Mouse (Mus musculus) olfactory bulb, adult 2 months (tissue): ENCODE measurements at regions not wholly inside any gene's neighbourhood (a gene's known extent, or its start where the extent isn't known, plus 50 kb on each side); places are given as distances from the start of the nearest gene placed in this dataset.

Source experiments
- H3K27ac ChIP-seq: fragments of 200-500 bp; 2 replicates; pipeline ENCODE4 v1.5.1; 2012; ENCODE audit warnings: low read depth, low read length; ENCODE audit not compliant: insufficient read depth
- H3K4me1 ChIP-seq: fragments of 200-500 bp; 2 replicates; pipeline ENCODE4 v1.6.1; 2012; ENCODE audit warnings: low read length; ENCODE audit not compliant: control insufficient read depth, insufficient read depth
- H3K4me3 ChIP-seq: fragments of 200-500 bp; 2 replicates; pipeline ENCODE4 v1.5.1; 2012; ENCODE audit warnings: mild to moderate bottlenecking, low read depth, low read length, moderate library complexity; ENCODE audit not compliant: insufficient read depth
- CTCF ChIP-seq: fragments of 200-500 bp; IDR thresholded peaks from 2 replicates; pipeline ENCODE4 v1.5.1; 2012; ENCODE audit warnings: low read depth, mild to moderate bottlenecking, low read length, moderate library complexity; ENCODE audit not compliant: insufficient read depth
- POLR2A ChIP-seq: fragments of 200-500 bp; IDR thresholded peaks from 2 replicates; pipeline ENCODE4 v1.6.1; 2012; ENCODE audit warnings: mild to moderate bottlenecking, low read depth, low read length, moderate library complexity; ENCODE audit not compliant: insufficient read depth
- WGBS: fragments of 180-500 bp; shearing (Covaris S2); methylation state at CpG from one replicate; pipeline ENCODE4 v1.1.7; 2018; 5-methylcytosine and 5-hydroxymethylcytosine counted together

DNA sequence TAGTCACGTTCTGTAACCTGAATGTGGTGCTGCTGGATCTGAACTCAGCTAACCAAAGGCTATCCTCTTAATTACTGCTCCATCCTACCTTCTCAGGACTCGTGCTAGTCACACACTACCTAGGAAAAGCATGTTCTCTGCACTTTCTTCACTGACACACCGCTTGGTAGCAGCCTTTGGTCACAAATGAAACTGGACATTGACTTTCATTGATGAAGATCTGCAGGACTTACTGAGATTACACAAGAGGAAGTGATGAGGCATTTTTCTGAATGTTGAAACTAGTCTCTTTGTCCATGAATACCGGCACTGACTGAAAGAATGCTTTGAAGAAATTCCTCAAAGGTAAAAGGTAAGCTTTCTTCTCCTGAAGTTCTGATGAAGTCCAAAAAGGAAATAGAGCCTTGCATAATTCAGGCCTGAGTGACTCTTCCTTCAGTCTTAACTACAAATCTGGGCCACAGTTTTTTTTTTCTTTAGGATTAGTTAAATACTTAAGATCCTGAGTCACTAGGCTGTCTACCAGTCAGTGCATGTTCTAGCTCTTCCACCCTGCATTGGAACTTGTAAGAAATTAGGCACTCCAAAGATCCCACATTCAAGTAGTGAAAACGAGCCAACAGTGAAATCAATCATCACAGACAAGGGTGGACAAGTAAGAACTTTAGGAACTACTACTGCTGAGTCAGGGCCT is 531.0 kb upstream of the A1bg start:
- WGBS, result 87% methylated on average over 5 of the region's 5 CpGs
- TF ChIP-seq POLR2A (no peak), CTCF (no peak)

DNA sequence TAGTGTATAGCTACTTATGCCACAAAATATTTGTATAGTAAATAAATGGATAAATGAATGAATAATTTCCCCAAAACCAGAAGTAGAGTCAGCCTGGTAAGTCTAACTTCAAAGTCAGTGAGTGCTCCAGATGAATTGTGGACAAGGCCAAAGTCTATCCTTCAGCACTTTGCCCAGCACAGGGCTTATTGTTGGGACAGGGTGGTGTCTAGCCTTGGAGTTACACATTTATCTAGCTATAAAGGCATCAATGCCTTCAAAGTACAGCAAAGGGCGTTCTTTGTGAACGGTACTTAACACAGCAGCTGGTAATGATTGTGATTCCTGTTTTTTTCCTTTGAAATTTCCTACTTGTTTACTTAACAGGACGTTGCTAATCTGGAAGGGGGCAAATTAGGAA is 527.4 kb upstream of the A1bg start:
- Histone ChIP-seq H3K27ac (no peak overlapping the region), H3K4me3 (no peak overlapping the region), H3K4me1 (no peaks in the 10 kb centered on the region)
- TF ChIP-seq CTCF (no peak), POLR2A (no peak)
- 39% methylated on average over 3 of the region's 3 CpGs for WGBS

More for the DNA sequence above, 531.0 kb upstream of the A1bg start:
- H3K27ac ChIP-seq, result no peak overlapping the region
- no peak overlapping the region for H3K4me3 ChIP-seq
- no peaks in the 10 kb centered on the region for H3K4me1 ChIP-seq

DNA sequence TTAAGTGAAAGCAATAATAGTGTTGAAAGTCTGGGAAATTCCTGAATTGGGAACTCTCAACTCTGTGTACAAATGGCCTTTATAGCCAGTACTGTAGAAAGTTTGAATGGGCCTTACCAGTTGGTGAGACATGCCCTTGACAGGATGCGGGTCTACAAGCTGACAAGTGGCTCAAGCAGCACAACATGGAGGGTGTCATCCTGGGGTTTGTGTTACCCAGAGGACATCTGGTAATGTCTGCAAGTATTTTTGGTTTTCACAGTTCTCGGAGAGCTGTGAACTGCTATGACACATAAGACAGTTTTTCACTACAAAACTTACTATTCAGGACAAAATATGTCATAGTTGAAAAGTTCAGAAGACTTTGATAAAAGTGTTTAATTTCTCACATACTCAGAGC is 525.7 kb upstream of the A1bg start:
- 82% methylated on average over 2 of the region's 2 CpGs for WGBS
- Histone ChIP-seq H3K4me3 (no peak overlapping the region), H3K4me1 (no peaks in the 10 kb centered on the region), H3K27ac (no peak overlapping the region)
- TF ChIP-seq CTCF (no peak), POLR2A (no peak)

DNA sequence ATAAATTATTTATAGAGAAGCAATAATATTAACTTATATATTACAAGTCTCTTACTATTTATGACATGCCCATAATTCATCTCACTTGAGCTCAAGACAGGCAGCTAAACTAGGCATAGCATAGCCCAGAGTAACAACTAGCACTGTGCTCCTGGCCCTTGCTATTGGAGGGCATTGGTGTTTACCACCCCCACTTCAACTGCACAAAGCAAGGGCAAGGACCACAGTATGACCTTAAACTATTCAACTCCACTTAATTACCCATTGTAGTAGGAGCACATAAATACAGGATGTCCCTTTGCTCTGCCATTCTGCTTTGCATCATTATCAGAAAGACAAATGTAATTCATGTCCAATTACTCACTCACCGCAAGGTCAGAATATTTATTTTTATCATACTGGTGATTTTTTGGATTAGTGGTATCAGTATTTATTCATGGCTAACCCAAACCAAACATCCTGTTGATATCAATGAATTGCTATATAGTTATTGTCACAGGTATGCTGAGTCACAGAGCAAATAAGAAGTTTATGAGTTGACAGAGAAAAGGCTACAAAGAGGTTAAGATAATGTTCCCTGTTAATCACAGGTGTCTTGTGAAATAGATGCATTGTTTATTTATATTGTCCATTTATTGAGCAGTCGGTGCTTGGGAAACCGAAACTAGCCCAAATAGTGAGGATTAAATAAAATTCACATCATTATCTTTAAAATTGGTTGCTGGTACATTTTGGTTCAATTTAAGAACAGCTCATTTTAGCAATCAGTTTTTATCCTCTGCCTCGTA is 523.4 kb upstream of the A1bg start:
- Histone ChIP-seq H3K4me3 (no peak overlapping the region), H3K27ac (no peak overlapping the region), H3K4me1 (no peaks in the 10 kb centered on the region)
- WGBS, result 91% methylated on average over 4 of the region's 4 CpGs
- TF ChIP-seq POLR2A, result no peak
- no peak for TF ChIP-seq CTCF

DNA sequence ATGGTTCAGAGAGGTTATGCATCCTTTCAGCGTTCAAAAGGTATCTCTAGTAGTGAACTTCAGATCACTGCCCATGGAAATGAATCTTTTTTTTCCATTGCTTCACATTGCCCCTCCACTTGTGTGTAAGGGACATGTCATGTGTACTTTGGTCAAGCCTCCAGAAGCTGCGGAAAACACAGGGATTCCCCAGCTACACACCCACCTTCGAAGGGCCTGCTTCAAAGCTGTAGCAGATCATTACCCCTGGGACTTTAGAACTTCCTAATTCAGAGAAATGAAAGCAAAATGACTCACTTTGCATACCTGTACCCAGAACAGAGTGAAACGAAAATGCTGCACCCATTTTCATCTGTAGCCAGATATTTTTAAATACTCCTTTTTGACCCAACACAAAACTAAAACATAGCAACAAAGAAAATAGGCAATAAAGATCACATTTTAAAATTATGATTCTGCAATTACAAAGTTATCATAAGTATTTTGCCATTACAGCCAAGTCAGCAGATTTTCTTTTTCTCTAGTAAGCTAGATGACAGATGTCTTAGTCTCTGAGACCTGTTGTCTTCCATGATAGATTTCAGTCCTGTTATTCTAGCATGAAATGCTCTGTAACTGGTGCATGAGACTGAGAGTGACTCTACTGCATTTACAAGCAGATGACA is 519.1 kb upstream of the A1bg start:
- TF ChIP-seq POLR2A (no peak), CTCF (no peak)
- Histone ChIP-seq H3K27ac (no peak overlapping the region), H3K4me3 (no peak overlapping the region), H3K4me1 (no peaks in the 10 kb centered on the region)
- WGBS, result 89% methylated on average over 4 of the region's 4 CpGs

DNA sequence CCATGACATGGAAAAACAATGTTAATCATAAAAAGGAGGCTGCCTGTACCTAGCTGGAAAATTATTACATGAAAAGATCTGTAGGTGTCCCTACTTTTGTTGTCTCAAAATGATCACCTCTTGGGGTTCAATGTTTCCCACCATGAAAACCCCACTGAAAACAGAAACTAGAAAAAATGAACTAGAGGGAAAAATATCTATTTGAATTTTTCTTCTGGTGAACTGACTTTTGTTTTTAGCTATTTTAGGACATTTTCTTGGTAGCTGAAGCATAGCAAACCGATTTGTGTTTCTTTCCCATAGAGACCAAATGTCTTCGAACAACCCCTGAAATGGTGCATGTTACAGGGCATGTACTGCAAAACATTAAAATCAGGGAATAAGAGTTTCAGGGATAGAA is 518.2 kb upstream of the A1bg start:
- H3K4me3 ChIP-seq, result no peak overlapping the region
- no peaks in the 10 kb centered on the region for H3K4me1 ChIP-seq
- 93% methylated on average over 2 of the region's 2 CpGs for WGBS
- H3K27ac ChIP-seq, result no peak overlapping the region
- no peak for TF ChIP-seq POLR2A
- TF ChIP-seq CTCF, result no peak

DNA sequence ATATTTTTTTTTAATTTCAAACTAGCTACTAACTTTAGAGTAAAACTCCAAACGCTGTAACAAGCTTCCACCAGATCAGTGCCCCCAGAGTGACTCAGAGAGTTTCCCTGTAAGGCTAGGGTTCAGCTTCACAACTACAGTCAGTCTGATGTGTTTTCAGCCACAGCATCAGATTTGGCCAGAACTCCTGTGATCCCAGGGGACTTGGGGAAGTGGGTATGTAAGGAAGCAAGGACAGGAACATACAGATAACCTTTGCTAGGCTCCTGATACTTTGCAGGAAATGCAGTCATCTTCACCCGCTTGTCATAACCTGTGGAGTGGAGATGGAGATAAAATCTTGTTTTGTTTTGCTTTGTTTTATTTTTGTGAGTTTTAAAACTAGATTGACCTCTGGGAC is 517.5 kb upstream of the A1bg start:
- 89% methylated on average over 2 of the region's 2 CpGs for WGBS

DNA sequence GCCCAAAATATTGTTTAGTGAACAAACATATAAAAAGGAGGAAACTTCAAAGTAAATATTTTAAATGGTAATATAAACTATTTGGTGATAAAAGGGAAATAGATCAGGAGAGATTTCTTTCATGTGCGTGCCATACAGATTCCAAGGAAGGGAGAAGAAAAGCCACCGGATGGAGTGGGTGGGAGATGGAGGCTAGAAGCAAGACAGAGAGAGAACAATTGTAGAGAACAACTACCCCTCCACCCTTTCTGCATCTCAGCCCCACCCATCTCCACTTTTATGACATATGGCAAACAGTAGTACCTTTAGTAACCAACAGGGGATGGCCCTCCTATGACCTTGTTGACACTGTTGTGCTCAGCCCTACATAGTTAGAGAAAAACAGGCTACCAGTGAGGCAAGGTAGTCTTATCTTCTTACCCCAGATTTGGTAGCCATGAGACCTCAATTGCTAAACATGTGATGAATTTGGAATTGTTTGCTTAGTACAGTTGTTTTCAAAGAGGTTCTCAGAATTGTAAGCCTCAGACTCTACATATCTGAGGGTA is 516.9 kb upstream of the A1bg start:
- H3K4me3 ChIP-seq, result no peak overlapping the region
- no peak for TF ChIP-seq CTCF
- no peak for TF ChIP-seq POLR2A
- 88% methylated on average over 2 of the region's 2 CpGs for WGBS
- H3K27ac ChIP-seq, result no peak overlapping the region
- H3K4me1 ChIP-seq, result no peaks in the 10 kb centered on the region

More for the DNA sequence above, 517.5 kb upstream of the A1bg start:
- no peak overlapping the region for H3K4me3 ChIP-seq
- H3K27ac ChIP-seq, result no peak overlapping the region
- H3K4me1 ChIP-seq, result no peaks in the 10 kb centered on the region
- no peak for TF ChIP-seq POLR2A
